Mouse (Mus musculus): ENCODE results near the gene Tmem132a. TPM values are rescaled to one million over a fixed set of nuclear protein-coding genes. Genes with fewer than 3 reads are reported as not detected.

Tmem132a gene
- polyA plus RNA-seq, 1 experiment from 2014 or later: 80.2 TPM

DNA sequence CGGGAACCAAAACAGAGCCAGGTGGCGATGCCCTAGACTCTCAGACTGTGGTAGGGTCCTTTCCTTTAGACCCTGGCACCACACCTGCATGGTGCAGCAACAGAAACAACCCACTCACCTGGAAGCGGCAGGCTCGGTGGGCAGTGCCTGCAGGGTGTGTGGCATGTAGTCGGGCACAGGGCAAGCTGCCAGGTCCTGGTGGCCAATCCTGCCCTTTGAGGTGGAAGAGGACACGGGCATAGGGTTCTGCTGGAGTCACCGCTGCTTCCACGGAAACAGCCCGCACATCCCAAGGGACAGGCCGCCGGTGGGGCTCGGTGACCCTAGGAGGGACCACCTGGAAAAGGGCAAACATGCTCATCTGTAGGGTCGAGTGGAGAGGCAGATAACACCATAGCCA lies 3.4 kb downstream of the Tmem132a start:
- ATAC-seq (ENCODE audit: insufficient read depth) (no peak), DNase-seq (no peak)
- Histone ChIP-seq H3K27me3 (ENCODE audit: insufficient read depth, low read length) (no peaks in the 10 kb centered on the region), H3K9me3 (ENCODE audit: low read depth, low read length) (no peaks in the 10 kb centered on the region), H3K36me3 (ENCODE audit: insufficient read depth) (peaks cover 61% of the 10 kb centered on the region), H3K4me1 (ENCODE audit: insufficient read depth) (0 out of 2 replicates have a peak, but pooled peaks cover 7% of the 10 kb centered on the region), H3K27ac (ENCODE audit: low read depth) (no peak overlapping the region), H3K4me2 (no peak overlapping the region), H3K4me3 (ENCODE audit: low read depth, low read length) (no peak overlapping the region), H3K9ac (no peak overlapping the region)
- TF ChIP-seq CTCF (IDR thresholded peaks at IDR 0.05; ENCODE audit: low read depth): no peak
- 91% methylated on average over 13 of the region's 13 CpGs for WGBS

DNA sequence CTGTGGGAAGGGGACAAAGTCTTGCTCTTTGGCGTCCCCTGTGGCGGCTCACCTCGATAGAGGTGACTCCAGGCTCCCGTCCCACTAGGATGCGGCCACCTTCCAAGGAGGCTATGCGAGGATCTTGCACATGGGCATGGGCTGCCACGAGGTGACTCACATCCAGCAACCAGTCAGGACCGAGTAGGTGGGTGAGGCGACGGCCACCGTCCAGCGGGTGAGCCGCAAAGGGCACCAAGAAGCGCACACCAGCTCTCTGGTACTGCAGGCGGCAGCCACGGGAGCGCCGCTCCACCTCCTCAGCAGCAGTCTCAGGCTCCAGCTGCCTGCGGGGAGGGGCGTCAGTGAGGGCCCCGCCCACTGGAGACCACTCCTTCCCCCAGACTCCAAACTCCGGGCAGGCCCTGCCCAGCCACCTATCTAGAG lies 9.7 kb downstream of the Tmem132a start:
- no peak overlapping the region for H3K4me2 ChIP-seq
- no peaks in the 10 kb centered on the region for H3K4me1 ChIP-seq (ENCODE audit: insufficient read depth)
- WGBS: 46% methylated on average over 22 of the region's 22 CpGs
- H3K36me3 ChIP-seq (ENCODE audit: insufficient read depth): peaks cover 90% of the 10 kb centered on the region
- no peaks in the 10 kb centered on the region for H3K9me3 ChIP-seq (ENCODE audit: low read depth, low read length)
- H3K4me3 ChIP-seq (ENCODE audit: low read depth, low read length): no peak overlapping the region
- H3K9ac ChIP-seq: no peak overlapping the region
- DNase-seq (peak; percentile 44), ATAC-seq (ENCODE audit: insufficient read depth) (peak; percentile 32; the same call in 1 of the 2 replicates)
- TF ChIP-seq CTCF (IDR thresholded peaks at IDR 0.05; ENCODE audit: low read depth): 0 out of 2 replicates have a peak, but pooled peaks have one; percentile 27
- H3K27ac ChIP-seq (ENCODE audit: low read depth): no peak overlapping the region
- H3K27me3 ChIP-seq (ENCODE audit: insufficient read depth, low read length): no peaks in the 10 kb centered on the region

DNA sequence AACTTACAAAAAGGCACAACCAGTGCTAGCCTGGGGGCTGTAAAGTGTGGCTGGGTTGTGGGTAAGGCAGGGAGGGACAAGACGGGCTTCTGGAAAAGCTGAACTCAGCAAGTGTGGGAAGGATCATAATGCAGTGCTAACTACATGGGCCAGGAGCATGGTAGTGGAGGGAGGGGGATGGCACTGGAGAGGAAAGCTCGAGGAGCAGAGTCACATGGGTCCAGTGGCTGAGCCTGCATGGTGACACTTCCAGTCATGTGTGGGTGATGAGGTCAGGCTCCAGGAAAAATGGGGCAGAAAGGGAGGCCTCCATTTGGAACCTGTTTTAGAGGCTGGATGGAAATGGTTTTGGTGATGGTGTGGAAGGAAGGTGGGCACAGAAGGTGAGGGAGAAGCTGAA lies 13.2 kb downstream of the Tmem132a start:
- TF ChIP-seq CTCF (IDR thresholded peaks at IDR 0.05; ENCODE audit: low read depth): no peak
- H3K27me3 ChIP-seq (ENCODE audit: insufficient read depth, low read length): no peaks in the 10 kb centered on the region
- 35% methylated on average over 2 of the region's 2 CpGs for WGBS
- H3K4me1 ChIP-seq (ENCODE audit: insufficient read depth): no peaks in the 10 kb centered on the region
- no peak overlapping the region for H3K9ac ChIP-seq
- no peaks in the 10 kb centered on the region for H3K9me3 ChIP-seq (ENCODE audit: low read depth, low read length)
- ATAC-seq (ENCODE audit: insufficient read depth): no peak
- H3K27ac ChIP-seq (ENCODE audit: low read depth): no peak overlapping the region
- no peak overlapping the region for H3K4me3 ChIP-seq (ENCODE audit: low read depth, low read length)
- H3K36me3 ChIP-seq (ENCODE audit: insufficient read depth): peaks cover 55% of the 10 kb centered on the region
- H3K4me2 ChIP-seq: no peak overlapping the region
- no peak for DNase-seq

DNA sequence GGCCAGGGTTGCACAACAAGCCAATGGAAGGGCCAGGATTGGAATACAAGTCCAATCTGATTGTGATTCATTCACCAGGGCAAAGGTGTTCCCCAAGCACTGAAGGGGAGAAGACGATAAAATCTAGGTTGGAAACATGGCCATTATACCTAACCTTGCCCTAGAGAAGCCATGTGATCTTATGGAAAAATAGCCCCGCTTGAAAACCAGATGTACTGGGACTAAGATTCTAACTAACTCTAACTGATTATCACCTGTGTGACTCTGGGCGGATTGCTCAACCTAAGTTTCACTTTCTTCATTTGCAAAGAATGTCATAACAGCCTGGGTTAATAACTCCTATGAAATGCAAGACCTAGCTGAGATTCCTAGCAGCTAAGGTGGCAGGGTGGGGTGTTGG lies 14.3 kb downstream of the Tmem132a start:
- Histone ChIP-seq H3K4me1 (ENCODE audit: insufficient read depth) (no peaks in the 10 kb centered on the region), H3K4me2 (no peak overlapping the region), H3K9me3 (ENCODE audit: low read depth, low read length) (no peaks in the 10 kb centered on the region), H3K9ac (no peak overlapping the region), H3K27ac (ENCODE audit: low read depth) (no peak overlapping the region), H3K27me3 (ENCODE audit: insufficient read depth, low read length) (no peaks in the 10 kb centered on the region), H3K36me3 (ENCODE audit: insufficient read depth) (peaks cover 44% of the 10 kb centered on the region), H3K4me3 (ENCODE audit: low read depth, low read length) (no peak overlapping the region)
- TF ChIP-seq CTCF (IDR thresholded peaks at IDR 0.05; ENCODE audit: low read depth): no peak
- DNase-seq (no peak), ATAC-seq (ENCODE audit: insufficient read depth) (no peak)
- 84% methylated on average over 3 of the region's 3 CpGs for WGBS

DNA sequence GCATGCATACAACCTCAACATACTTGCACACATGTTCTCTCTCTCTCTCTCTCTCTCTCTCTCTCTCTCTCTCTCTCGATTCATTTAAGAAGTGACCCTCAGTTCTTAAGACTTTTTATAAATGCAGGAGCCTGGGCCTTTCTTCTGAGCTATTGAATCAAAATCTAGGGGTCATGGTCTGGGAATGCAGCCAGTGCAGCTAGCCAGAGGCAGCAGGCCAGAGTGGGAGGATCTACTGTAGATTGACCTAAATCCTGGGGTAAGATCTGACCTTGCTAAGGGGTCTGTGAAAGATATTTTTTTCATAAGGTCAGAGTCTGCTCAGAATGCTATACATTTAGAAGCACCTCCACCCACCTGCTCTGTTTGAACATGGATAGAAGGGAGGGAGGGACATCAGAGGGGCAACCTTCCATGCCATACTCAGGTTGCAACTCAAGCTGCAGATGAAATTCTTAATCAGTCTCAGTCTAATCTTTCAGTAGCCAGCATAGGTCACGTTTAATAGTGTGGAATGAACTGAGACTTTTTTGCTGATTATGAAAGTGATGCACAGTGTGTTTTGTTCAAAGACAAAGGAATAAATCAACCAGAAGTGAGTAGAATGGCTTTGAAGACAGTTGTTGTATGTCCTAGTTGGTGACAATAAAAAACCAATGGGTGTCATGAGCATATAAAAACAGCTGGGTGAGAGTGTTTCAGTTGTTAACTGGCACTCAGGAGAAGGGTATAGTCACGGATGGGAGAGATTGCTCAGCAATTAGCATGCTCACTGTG lies 22.2 kb downstream of the Tmem132a start:
- no peak overlapping the region for H3K4me2 ChIP-seq
- H3K27me3 ChIP-seq (ENCODE audit: insufficient read depth, low read length): no peaks in the 10 kb centered on the region
- no peaks in the 10 kb centered on the region for H3K36me3 ChIP-seq (ENCODE audit: insufficient read depth)
- ATAC-seq (ENCODE audit: insufficient read depth) (no peak), DNase-seq (peak; percentile 71)
- no peaks in the 10 kb centered on the region for H3K9me3 ChIP-seq (ENCODE audit: low read depth, low read length)
- TF ChIP-seq CTCF (IDR thresholded peaks at IDR 0.05; ENCODE audit: low read depth): no peak
- H3K4me3 ChIP-seq (ENCODE audit: low read depth, low read length): no peak overlapping the region
- WGBS: 43% methylated on average over 3 of the region's 3 CpGs
- H3K9ac ChIP-seq: no peak overlapping the region
- no peak overlapping the region for H3K27ac ChIP-seq (ENCODE audit: low read depth)
- H3K4me1 ChIP-seq (ENCODE audit: insufficient read depth): no peaks in the 10 kb centered on the region

DNA sequence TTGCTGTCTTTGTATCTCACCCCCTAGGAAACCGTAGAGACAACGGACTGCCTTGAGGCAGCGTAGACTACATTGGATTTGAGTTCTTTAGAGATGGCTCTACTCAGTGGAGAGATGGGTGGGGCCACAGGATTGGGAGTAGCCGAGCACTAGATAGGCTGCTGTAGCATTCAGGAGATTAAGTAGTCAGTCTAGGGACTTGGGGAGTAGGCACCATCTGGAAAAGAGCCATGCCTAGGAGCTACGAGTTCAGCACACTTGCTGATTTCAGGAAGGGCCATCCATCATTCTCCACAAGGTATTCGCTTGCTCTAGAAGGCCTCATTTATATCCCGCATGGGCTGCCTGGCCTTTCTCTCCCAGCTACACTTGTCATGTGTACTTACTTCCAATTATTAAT lies 23.6 kb downstream of the Tmem132a start:
- DNase-seq: no peak
- no peak for ATAC-seq (ENCODE audit: insufficient read depth)
- H3K4me1 ChIP-seq (ENCODE audit: insufficient read depth): no peaks in the 10 kb centered on the region
- H3K36me3 ChIP-seq (ENCODE audit: insufficient read depth): no peaks in the 10 kb centered on the region
- no peak overlapping the region for H3K4me2 ChIP-seq
- no peak overlapping the region for H3K27ac ChIP-seq (ENCODE audit: low read depth)
- no peak overlapping the region for H3K4me3 ChIP-seq (ENCODE audit: low read depth, low read length)
- H3K9ac ChIP-seq: no peak overlapping the region
- no peaks in the 10 kb centered on the region for H3K27me3 ChIP-seq (ENCODE audit: insufficient read depth, low read length)
- TF ChIP-seq CTCF (IDR thresholded peaks at IDR 0.05; ENCODE audit: low read depth): no peak
- WGBS: 67% methylated on average over 7 of the region's 7 CpGs
- H3K9me3 ChIP-seq (ENCODE audit: low read depth, low read length): no peaks in the 10 kb centered on the region

DNA sequence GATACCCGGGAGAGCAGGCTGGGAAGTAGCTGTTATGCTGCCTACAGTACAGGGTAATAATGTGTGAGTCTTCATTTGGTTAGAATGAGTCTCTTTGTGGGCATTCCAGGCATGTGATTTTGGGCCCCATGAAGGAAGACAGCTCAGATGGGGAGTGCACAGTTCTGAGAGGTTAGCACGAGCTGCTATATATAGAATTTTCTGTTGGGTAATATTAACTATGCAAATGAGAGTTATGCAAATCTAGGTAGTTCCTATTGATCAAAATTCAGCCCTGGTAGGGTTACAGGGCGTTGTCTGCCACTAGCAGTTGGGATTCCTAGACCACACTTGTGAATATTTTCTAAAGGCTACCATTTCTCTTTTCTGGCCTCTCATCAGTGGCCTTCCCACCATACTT lies 24.3 kb downstream of the Tmem132a start:
- Histone ChIP-seq H3K27ac (ENCODE audit: low read depth) (no peak overlapping the region), H3K4me1 (ENCODE audit: insufficient read depth) (no peaks in the 10 kb centered on the region), H3K4me3 (ENCODE audit: low read depth, low read length) (no peak overlapping the region), H3K9ac (no peak overlapping the region), H3K9me3 (ENCODE audit: low read depth, low read length) (no peaks in the 10 kb centered on the region), H3K4me2 (no peak overlapping the region), H3K27me3 (ENCODE audit: insufficient read depth, low read length) (no peaks in the 10 kb centered on the region), H3K36me3 (ENCODE audit: insufficient read depth) (no peaks in the 10 kb centered on the region)
- 84% methylated on average over 3 of the region's 3 CpGs for WGBS
- ATAC-seq (ENCODE audit: insufficient read depth) (no peak), DNase-seq (no peak)
- no peak for TF ChIP-seq CTCF (IDR thresholded peaks at IDR 0.05; ENCODE audit: low read depth)
